Mouse (Mus musculus) embryonic facial prominence, embryonic 15.5 days (tissue): ENCODE measurements around the gene Ncln. TPM values are rescaled to one million over a fixed set of nuclear protein-coding genes. Genes with fewer than 3 reads are reported as not detected.
A peak's percentile ranks its signal among the peaks of the same experiment; 100 is the strongest.

Experiments used
- ATAC-seq: fragments of 200-750 bp; cut with Nextera tagmentation; 2 replicates; pipeline ENCODE4 v1.8.0; 2017; ENCODE audit warnings: low read depth, moderate TSS enrichment; ENCODE audit not compliant: insufficient number of reproducible peaks, low FRiP score, low TSS enrichment
- H3K27ac ChIP-seq: fragments of 300-500 bp; sonication (generic); replicated peaks from 2 replicates; pipeline ENCODE4 v1.5.1; 2015; ENCODE audit warnings: mild to moderate bottlenecking, inconsistent platforms
- H3K27me3 ChIP-seq: fragments of 300-500 bp; sonication (generic); 2 replicates; pipeline ENCODE4 v1.6.1; 2015; ENCODE audit warnings: inconsistent platforms
- H3K36me3 ChIP-seq: fragments of 300-500 bp; sonication (generic); 2 replicates; pipeline ENCODE4 v1.6.1; 2015; ENCODE audit warnings: mild to moderate bottlenecking, inconsistent platforms
- H3K4me1 ChIP-seq: fragments of 300-500 bp; sonication (generic); 2 replicates; pipeline ENCODE4 v1.6.1; 2015; ENCODE audit warnings: inconsistent platforms
- H3K4me2 ChIP-seq: fragments of 300-500 bp; sonication (generic); replicated peaks from 2 replicates; pipeline ENCODE4 v1.6.1; 2015; ENCODE audit warnings: mild to moderate bottlenecking, inconsistent platforms
- H3K4me3 ChIP-seq: fragments of 300-500 bp; sonication (generic); replicated peaks from 2 replicates; pipeline ENCODE4 v1.5.1; 2015; ENCODE audit warnings: mild to moderate bottlenecking, inconsistent platforms
- H3K9ac ChIP-seq: fragments of 300-500 bp; sonication (generic); 2 replicates; pipeline ENCODE4 v1.6.1; 2015; ENCODE audit warnings: inconsistent platforms
- H3K9me3 ChIP-seq: fragments of 300-500 bp; sonication (generic); replicated peaks from 2 replicates; pipeline ENCODE4 v1.6.1; 2016; ENCODE audit warnings: inconsistent platforms
- WGBS: fragments of 180-500 bp; shearing (Covaris S2); methylation state at CpG from one replicate; pipeline ENCODE4 v1.1.7; 2015; 5-methylcytosine and 5-hydroxymethylcytosine counted together
- polyA plus RNA-seq: library from polyadenylated mRNA; unstranded; fragments of >200 nt; fragmentation: Nextera tagmentation; extraction: Ambion mirVana; gene quantifications from 2 replicates; pipeline ENCODE4 v1.2.1, GENCODE M21; 2015

The Ncln gene
- polyA plus RNA-seq, 1 experiment from 2014 or later, result 89.1 TPM

DNA sequence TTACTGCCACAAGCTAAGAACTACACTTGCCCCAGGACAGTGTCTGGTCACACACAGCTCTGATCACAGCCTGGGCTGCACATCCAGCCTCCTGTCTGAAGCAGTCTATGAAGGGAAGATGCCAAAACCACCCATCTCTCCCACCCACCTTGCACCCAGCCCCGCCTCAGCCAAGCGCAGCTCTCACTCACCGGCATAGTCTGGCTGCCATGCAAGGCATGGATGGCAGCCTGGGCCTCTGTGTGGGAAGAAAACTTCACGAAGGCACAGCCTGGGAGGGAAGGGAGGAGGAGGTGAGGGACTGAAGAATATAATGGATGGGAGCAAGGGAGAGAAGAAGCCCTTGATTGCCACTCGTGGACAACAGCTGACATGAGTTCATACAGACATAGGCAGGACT lies 26.9 kb downstream of the Ncln start:
- Histone ChIP-seq H3K36me3 (no peaks in the 10 kb centered on the region), H3K4me3 (no peak overlapping the region), H3K9ac (no peak overlapping the region), H3K9me3 (no peaks in the 10 kb centered on the region), H3K27me3 (peaks cover 63% of the 10 kb centered on the region), H3K4me1 (peaks cover 11% of the 10 kb centered on the region), H3K4me2 (no peak overlapping the region), H3K27ac (no peak overlapping the region)
- WGBS, result 75% methylated on average over 5 of the region's 5 CpGs
- no peak for ATAC-seq

DNA sequence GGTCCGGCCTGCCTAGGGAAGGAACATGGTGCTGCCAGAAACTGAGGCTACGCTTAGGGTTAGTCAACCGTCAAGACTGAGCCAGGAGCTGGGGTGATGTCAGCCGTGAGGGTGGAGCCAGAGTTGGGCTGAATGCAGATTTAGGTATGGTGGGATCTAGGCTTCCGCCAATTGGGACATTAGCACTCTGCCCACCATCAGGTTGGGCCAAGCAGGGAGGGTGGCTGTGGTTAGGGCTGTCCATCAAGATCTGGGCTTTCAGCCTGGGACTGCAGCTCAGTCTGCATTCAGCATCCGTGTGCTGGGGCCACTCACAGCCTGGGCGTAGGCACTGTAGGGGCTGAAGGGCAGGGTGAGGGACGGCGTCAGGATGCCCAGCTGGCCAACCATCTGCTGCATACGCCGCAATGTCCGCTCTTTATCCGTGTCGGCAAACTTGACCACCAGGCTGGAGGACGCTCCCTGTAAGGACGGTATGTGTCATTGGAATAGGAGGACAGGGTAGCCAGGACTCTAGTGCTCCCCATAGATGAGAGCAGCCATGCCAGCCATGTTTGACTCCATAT lies 28.4 kb downstream of the Ncln start:
- no peak for ATAC-seq
- Histone ChIP-seq H3K4me2 (no peak overlapping the region), H3K36me3 (no peaks in the 10 kb centered on the region), H3K9ac (no peak overlapping the region), H3K27ac (no peak overlapping the region), H3K27me3 (peaks cover 63% of the 10 kb centered on the region), H3K9me3 (no peaks in the 10 kb centered on the region), H3K4me1 (peaks cover 10% of the 10 kb centered on the region), H3K4me3 (no peak overlapping the region)
- WGBS, result 80% methylated on average over 16 of the region's 16 CpGs

DNA sequence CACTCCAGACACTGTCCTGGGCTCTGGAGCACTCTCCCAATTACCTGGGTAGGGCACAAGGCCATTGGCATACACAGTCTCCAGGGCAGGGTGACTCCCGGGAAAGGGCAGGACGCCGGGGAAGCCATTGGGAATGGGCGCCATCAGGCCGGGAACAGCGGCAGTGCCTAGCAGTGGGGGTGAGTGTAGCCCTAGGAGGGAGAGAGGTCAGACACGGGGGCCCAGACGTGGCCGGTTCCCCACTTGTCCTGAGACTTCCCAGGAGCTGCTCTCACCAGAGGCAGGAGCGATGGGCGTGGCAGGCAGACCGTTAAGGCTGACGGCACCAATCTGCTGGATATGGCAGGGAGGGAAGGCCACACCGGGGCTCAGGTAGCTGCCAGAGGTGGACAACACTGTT lies 29.3 kb downstream of the Ncln start:
- Histone ChIP-seq H3K9ac (no peak overlapping the region), H3K27me3 (peaks cover 63% of the 10 kb centered on the region)
- 65% methylated on average over 14 of the region's 14 CpGs for WGBS

DNA sequence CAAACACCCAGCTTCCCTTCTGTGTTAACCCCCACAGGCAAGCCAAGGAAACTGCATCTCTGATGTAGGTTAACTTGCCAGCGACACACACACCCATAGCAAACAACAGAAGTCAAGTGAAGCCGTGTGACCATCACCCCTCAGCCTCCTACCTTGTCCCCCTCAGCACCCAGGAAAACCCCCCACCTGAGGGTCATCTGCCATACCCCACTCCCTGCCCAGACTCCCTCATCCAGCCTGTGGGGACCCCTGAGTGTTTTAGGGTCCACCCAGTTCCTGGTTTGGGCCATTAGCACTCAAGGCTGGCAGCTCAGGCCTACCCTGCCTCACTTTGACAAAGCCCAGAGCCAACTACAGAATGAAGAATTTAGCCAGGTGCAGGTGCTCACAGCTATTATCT lies 30.1 kb downstream of the Ncln start:
- WGBS, result 83% methylated on average over 2 of the region's 2 CpGs
- ATAC-seq, result no peak
- Histone ChIP-seq H3K9me3 (no peaks in the 10 kb centered on the region), H3K27ac (no peak overlapping the region), H3K9ac (no peak overlapping the region), H3K36me3 (no peaks in the 10 kb centered on the region), H3K4me1 (peaks cover 19% of the 10 kb centered on the region), H3K4me3 (no peak overlapping the region), H3K27me3 (peaks cover 67% of the 10 kb centered on the region), H3K4me2 (no peak overlapping the region)

More for the DNA sequence above, 29.3 kb downstream of the Ncln start:
- H3K4me1 ChIP-seq, result peaks cover 18% of the 10 kb centered on the region
- H3K9me3 ChIP-seq, result no peaks in the 10 kb centered on the region
- no peak overlapping the region for H3K4me2 ChIP-seq
- H3K27ac ChIP-seq, result no peak overlapping the region
- no peak for ATAC-seq
- no peak overlapping the region for H3K4me3 ChIP-seq
- no peaks in the 10 kb centered on the region for H3K36me3 ChIP-seq

DNA sequence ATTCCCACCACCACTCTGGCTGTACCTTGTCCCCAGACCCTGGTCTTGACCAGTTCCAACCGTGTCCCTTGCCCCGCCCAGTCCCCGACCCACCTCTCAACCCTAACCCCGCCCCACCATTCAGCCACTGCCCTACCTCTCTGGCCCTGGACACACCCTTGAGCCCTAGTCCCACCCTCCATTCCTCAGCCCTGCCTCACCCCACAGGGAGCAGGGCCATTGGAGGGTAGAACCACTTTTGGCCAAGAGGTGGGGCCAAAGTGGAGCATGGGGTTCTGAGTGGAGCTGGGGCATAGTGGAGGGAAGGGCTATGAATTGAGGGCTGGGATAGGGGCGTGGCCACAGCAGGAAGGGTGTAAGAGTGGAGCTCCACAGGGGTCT lies 30.9 kb downstream of the Ncln start:
- H3K27me3 ChIP-seq, result peaks cover 68% of the 10 kb centered on the region
- 2% methylated on average over 5 of the region's 5 CpGs for WGBS
- no peak overlapping the region for H3K9ac ChIP-seq
- 0 out of 2 replicates have a peak overlapping the region, but pooled peaks have one; percentile 51 for H3K4me2 ChIP-seq
- no peaks in the 10 kb centered on the region for H3K36me3 ChIP-seq
- H3K27ac ChIP-seq, result no peak overlapping the region
- ATAC-seq, result no peak
- H3K9me3 ChIP-seq, result no peaks in the 10 kb centered on the region
- H3K4me1 ChIP-seq, result peaks cover 19% of the 10 kb centered on the region
- H3K4me3 ChIP-seq, result no peak overlapping the region

DNA sequence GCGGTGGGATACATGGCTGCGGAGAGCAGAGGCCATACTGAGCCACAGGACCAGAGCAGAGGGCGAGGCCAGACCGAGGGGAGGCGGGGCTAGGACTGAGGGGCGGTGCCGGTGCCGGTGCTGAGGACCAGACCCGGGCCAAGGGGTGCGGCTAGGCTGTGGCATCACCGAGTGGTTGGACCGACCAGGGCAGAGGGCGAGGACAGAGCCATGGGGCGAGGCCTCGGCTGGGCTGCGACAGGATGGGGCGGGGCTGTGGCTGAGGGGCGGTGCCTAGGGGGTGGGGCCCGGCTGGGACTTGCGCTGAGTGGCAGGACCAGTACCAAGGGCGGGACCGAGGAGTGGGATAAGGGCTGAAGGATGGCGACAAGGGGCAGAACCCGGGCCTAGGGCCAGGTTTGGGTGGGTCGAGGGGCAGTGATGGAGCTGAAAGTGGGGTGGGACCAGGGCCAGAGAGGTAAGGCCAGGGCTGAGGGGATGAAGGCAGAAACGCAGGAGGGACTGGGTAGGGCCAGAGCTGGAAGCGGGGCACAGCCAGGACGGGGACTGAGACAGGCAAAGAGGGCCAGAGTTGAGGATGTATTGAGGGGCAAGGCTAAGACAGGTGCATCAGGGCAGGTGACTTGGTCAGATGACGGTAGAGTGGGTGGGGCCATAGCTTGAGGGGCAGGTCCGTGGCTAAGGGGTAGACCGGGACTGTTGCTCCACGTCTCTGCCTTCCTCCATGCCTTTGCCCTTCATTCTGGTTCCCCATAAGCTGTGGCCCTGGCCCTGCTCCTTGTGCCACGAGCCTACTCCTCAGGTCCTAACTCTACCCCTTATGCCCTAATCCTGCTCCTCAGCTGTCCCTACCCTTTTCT lies 31.6 kb downstream of the Ncln start:
- H3K9ac ChIP-seq, result no peak overlapping the region
- H3K9me3 ChIP-seq, result no peaks in the 10 kb centered on the region
- peak; percentile 76 for ATAC-seq
- WGBS, result 2% methylated on average over 33 of the region's 33 CpGs
- no peak overlapping the region for H3K27ac ChIP-seq
- H3K4me1 ChIP-seq, result peaks cover 19% of the 10 kb centered on the region
- peak overlapping the region; percentile 51 for H3K4me2 ChIP-seq
- H3K4me3 ChIP-seq, result peak overlapping the region; percentile 33
- peaks cover 74% of the 10 kb centered on the region for H3K27me3 ChIP-seq
- H3K36me3 ChIP-seq, result no peaks in the 10 kb centered on the region

DNA sequence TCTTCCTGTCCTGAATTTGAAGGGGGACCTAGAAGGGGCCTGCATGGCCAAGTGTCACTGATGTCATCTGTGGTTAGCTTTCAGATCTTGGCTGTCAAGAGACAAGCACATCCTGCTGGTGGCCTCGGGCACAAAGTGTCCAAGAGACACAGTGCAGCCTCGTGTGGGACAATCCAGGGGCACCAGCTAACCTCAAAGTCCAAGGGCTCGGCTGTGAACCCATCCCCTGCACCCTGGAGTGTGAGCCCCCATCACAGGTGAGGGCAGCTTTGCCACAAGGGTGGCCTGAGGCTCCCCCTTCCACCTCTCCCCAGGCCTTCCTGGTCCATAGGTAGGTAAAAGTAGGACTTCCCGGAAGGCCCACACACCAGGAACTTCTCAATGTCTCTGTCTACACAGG lies 32.7 kb downstream of the Ncln start:
- peaks cover 19% of the 10 kb centered on the region for H3K4me1 ChIP-seq
- H3K9me3 ChIP-seq, result no peaks in the 10 kb centered on the region
- no peak overlapping the region for H3K4me2 ChIP-seq
- WGBS, result 57% methylated on average over 4 of the region's 4 CpGs
- no peak overlapping the region for H3K4me3 ChIP-seq
- ATAC-seq, result no peak
- H3K9ac ChIP-seq, result no peak overlapping the region
- H3K36me3 ChIP-seq, result no peaks in the 10 kb centered on the region
- peaks cover 85% of the 10 kb centered on the region for H3K27me3 ChIP-seq
- H3K27ac ChIP-seq, result no peak overlapping the region

DNA sequence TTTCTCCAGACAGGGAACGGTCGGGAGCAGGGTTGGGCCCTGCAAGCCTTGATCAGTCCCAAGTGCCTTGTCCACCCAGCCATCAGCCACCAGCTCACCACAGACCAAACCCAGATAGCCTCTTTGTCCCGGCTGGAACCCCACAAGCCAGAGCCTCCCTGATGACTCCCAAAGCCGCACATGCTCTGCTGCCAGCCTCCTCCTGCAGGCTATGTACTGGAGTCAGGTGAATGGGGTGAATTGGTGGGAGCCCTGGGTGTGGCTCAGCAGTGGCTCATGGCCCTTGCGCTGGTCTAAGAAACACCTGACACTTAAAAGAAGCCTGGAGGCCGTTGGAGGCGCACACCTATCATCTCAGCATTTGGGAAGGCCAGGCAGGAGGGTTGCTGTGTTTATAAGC lies 33.3 kb downstream of the Ncln start:
- Histone ChIP-seq H3K4me1 (peaks cover 19% of the 10 kb centered on the region), H3K4me3 (no peak overlapping the region), H3K27me3 (peaks cover 84% of the 10 kb centered on the region), H3K4me2 (no peak overlapping the region), H3K9ac (no peak overlapping the region), H3K9me3 (no peaks in the 10 kb centered on the region), H3K27ac (no peak overlapping the region), H3K36me3 (no peaks in the 10 kb centered on the region)
- 76% methylated on average over 7 of the region's 7 CpGs for WGBS
- no peak for ATAC-seq

DNA sequence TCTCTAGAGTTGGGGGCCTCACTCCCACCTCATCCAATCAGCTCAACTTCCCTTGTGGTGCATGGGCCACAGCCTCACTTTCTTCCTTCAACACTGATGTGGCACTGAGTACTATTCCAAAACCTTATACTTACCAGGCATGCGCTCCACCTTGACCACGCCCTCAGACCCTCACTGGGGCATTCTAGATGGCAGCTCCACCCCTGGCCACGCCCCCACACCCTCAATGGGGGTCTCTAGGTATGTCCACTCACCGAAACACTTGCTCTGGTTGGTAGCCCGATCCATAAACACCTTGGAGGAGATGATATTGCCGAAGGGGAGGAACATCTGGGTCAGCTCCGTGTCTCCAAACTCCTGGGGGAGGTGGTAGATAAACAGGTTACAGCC lies 33.8 kb downstream of the Ncln start:
- ATAC-seq, result no peak
- Histone ChIP-seq H3K36me3 (no peaks in the 10 kb centered on the region), H3K9ac (no peak overlapping the region), H3K9me3 (no peaks in the 10 kb centered on the region), H3K4me1 (peaks cover 19% of the 10 kb centered on the region), H3K4me2 (peak overlapping the region; percentile 31; the same call in 1 of the 2 replicates), H3K4me3 (no peak overlapping the region), H3K27me3 (peaks cover 87% of the 10 kb centered on the region), H3K27ac (no peak overlapping the region)
- WGBS, result 34% methylated on average over 7 of the region's 7 CpGs

DNA sequence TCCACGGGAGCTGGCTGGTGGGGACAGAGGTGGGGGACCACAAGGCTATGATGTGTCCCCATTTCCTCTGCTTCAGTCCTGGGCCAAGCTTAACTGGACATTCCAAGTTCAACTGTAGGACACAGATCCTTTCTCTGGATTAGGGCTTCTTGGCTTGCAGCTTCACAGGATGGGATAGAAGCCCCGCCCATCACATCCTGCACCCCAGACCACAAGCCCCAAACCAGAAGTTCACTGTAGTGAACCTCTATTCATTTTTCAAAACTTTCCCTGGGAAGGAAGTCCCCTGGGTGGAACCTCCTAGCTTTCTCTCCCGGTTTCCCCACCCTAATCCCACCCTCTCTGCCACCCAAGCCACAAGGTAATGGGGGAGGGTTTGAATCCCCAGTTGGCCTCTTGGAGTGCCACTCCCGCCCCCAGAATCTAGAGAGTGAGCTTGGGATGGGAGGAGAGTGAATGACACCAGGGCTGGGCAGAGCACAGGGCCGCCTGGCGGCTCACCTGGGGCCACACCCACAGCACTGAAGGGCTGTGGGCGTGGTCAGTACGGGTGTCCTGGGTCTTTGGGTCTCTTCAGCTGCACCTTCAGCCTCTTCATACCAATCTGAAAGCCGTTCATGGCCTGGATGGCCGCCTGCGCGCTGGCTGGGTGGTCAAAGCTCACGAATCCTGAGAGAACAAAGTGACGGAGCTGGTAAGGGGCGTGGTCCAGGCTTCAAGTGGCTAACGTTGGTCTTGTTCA lies 34.3 kb downstream of the Ncln start:
- Histone ChIP-seq H3K4me1 (peaks cover 19% of the 10 kb centered on the region), H3K27ac (no peak overlapping the region), H3K4me3 (no peak overlapping the region), H3K4me2 (peak overlapping the region; percentile 31; the same call in 1 of the 2 replicates), H3K27me3 (peaks cover 93% of the 10 kb centered on the region), H3K36me3 (no peaks in the 10 kb centered on the region), H3K9ac (no peak overlapping the region), H3K9me3 (no peaks in the 10 kb centered on the region)
- ATAC-seq, result no peak
- WGBS, result 8% methylated on average over 16 of the region's 16 CpGs

DNA sequence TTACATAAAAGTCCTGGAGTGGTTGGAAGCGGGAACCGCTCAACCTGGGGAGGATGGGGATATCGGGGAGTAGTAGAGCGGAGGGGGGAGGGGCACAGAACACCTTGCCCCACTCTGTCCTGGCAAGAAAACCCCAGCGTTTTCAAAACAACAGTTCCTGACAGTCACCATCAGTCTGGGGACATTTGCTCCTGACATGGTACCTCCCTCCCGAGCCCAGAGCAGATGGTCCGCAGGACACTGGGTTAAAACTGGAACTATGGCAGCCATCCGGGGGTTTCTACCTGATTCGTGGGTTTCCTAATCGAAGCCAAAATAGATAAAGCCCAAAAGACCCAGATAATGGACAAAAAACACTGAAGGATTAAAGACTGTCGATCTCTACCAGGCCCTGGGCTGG lies 35.2 kb downstream of the Ncln start:
- H3K27me3 ChIP-seq, result peaks cover 97% of the 10 kb centered on the region
- peaks cover 19% of the 10 kb centered on the region for H3K4me1 ChIP-seq
- no peak overlapping the region for H3K9ac ChIP-seq
- no peaks in the 10 kb centered on the region for H3K36me3 ChIP-seq
- ATAC-seq, result no peak
- WGBS, result 27% methylated on average over 11 of the region's 11 CpGs
- H3K4me2 ChIP-seq, result no peak overlapping the region
- no peak overlapping the region for H3K4me3 ChIP-seq
- H3K9me3 ChIP-seq, result no peaks in the 10 kb centered on the region
- H3K27ac ChIP-seq, result no peak overlapping the region
